Mouse (Mus musculus) gastrocnemius, adult 18-20 months (tissue): ENCODE measurements around the gene Cyct. TPM values are rescaled to one million over a fixed set of nuclear protein-coding genes. Genes with fewer than 3 reads are reported as not detected.

ENCODE experiments used
- DNase-seq: peaks from one replicate; pipeline ENCODE4 v3.0.0; 2021; ENCODE audit warnings: low spot score
- microRNA-seq: library from miRNA; unstranded; fragments of <30 nt; microRNA quantifications from one replicate; pipeline ENCODE4 v1.2.0, GENCODE M21; 2021
- total RNA-seq, 2 experiments: library from RNA; stranded (reverse); gene quantifications; 2 replicates each; pipeline ENCODE4 v1.2.3; 2021

Gene Cyct
- total RNA-seq, 2 experiments from 2014 or later = not detected

DNA sequence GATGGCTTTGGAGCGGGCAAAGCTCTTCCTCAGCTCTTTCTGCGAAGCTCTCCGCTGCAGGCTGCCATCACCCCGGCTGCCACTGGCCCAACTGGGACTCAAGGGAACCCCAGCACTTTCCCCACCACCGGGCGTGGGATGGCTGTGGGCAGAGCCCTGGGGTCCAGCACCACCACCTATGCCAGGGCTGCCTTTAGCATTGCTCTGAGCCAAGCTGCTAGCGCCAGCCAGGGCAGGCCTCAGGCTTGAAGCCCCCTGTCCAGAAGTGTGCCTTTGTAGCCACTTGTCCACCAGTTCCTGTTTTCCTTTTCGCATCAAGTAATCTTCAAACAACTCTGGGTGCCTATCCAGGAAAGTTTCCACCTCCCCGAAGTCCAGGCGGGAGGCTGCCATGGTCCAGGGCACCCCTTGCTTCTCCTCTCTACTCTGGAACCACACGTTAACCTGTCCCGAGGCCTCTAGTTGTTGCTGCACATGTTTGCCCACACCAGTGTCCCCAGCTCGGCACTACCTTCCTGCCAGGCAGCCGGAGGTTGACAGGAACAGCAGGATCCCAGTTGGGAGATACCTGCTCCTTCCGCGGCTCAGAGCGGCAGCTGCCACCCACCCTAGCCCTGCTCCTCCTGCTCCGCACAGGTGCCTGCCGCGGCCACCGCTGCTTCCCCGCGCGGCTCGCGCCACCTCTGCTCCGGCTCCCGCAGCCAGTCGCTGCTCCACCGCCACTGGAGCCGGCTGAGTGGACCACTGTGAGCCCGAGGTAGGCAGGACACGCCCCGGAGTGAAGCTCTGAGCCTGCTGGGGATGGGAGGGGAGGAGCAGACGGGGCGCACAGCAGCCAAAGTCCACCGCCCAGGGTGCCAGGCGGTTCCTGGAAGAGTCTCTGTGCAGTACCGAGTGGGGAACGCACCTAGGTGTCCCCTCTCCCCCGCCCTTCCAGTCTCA lies 21.8 kb downstream of the Cyct start, which contains the start of gene Pde11a:
Gene Pde11a (minus strand): TSS at position 560 of the 942 bp plus-strand sequence.
- DNase-seq = no peak

- DNase-seq = no peak
These were observed 25.7 kb downstream of the Cyct start for GRCm38 (mm10) chr2:76334596-76334995.

DNA sequence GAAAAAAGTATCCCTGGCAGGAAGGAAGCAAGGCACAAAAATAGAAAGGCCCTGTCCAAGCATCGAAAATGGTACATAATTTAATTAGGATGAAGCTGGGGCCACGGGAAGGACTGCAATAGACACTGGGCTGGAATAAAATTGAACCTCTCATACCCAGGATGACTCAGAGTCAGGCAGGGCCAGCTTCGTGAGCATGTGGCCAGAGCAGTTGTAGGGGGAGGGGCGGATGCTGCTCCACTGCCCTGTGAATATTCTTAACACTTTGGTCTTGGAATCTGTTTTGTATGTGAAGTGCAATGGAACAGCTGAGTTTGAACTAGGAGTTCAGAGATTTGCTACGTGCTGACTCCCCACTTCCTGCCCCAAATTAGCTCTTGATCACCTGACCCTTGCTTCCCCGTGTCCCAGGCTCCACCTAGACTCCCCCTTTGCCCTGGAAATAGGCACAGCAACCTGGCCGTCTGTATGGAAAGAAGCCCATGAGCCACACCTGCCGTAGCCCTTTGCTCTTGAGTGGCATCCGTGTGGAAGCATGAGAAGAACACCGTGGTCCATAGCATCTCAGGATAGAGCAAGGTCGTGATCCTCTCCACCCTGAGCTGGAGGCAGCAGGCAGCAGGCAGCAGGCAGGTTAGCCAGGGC lies 28.0 kb downstream of the Cyct start:
- DNase-seq = no peak

DNA sequence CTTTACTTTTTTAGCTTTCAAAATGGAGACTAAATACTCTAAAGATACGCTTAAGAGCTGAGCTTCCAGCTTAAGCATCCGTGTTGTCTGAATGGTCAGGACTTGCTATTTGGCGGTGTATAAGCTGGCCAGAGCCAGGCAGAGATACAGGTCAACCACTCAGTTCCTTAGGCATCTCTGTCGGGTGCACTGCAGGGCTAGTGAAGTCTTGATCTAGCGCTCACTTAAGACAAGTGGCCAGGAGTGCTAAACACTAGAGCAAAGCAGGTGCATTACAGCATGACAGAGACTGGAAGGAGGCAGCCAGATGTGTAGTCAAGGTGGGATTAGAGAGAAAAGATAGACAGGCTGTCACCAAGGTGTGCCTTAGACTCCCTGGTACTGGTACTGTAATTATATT lies 30.2 kb downstream of the Cyct start:
- no peak for DNase-seq

- no peak for DNase-seq
These were observed 34.1 kb downstream of the Cyct start for GRCm38 (mm10) chr2:76326161-76326560.

GRCm38 (mm10) chr2:76324463-76324862 lies 35.8 kb downstream of the Cyct start:
- DNase-seq = no peak

- no peak for DNase-seq
These were observed 36.9 kb downstream of the Cyct start for GRCm38 (mm10) chr2:76323185-76323875.

DNA sequence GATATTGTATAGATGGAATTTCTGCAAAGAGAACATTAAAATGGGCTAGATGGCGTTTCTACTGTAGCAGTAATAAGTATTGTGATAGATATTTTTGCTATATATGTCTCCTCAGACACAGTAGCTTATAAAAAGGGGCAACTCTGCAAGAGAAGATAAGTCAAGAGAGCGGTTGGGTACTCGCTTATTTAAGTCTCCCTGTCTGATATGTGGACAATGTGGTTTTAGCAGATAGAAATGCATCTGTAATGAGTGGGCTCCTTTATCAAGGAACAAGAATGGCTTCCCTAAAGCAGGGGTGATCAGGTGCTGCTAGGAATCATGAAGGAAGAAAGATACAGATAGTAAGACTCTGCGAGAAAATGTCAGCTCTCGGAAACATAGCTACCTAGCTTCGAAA lies 39.9 kb downstream of the Cyct start:
- DNase-seq = no peak

DNA sequence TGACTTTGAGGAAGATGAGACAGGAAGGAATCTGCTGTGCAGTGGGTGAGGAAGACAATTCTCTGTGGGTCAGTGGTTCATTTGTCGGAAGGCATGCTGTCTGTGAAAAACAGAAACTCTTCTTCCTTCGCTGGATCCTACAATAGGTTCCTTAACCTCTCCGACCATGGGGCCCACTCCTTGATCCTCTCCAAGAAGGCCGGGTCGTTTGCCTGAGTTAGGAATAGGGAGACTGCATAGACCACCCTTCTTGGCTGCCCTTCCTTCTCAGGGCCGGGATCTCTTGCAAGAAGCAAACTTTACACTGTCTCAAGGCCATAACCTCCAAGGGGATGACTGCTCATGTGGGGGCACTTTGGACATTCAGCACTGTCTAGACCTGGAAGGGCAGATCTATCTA lies 41.0 kb downstream of the Cyct start:
- DNase-seq = no peak

Small RNA genes within 50 kb of the gene (microRNA-seq; reads per million reads assigned to microRNA genes)
- not detected for gene Gm44337

Other genes starting within 250 kb of the Cyct start
- under 1 TPM; 0.09 to 0.21 TPM for gene Pde11a, start 21.7 kb downstream of the Cyct start, total RNA-seq
- 10 to 100 TPM in 1 of 2 experiments, 1 to 10 TPM in 1; 8.8 to 10.3 TPM for gene Rbm45, start 9.5 kb upstream of the Cyct start, total RNA-seq
- 10 to 100 TPM; 39.9 to 53.7 TPM for gene Osbpl6, start 46.1 kb upstream of the Cyct start, total RNA-seq